Mouse (Mus musculus) heart, embryonic 15.5 days (tissue): ENCODE results near the gene Hrh2. TPM values are rescaled to one million over a fixed set of nuclear protein-coding genes. Genes with fewer than 3 reads are reported as not detected.

Source experiments
- ATAC-seq: fragments of 200-750 bp; cut with Nextera tagmentation; replicated peaks from 2 replicates; pipeline ENCODE4 v1.8.0; 2017; ENCODE audit warnings: low read depth, moderate TSS enrichment; ENCODE audit not compliant: insufficient number of reproducible peaks, insufficient read depth, low FRiP score
- H3K27ac ChIP-seq: fragments of 300-500 bp; sonication (generic); 2 replicates; pipeline ENCODE4 v1.5.1; 2015; ENCODE audit warnings: mild to moderate bottlenecking, inconsistent platforms
- H3K27me3 ChIP-seq: fragments of 300-500 bp; sonication (generic); 2 replicates; pipeline ENCODE4 v1.6.1; 2015; ENCODE audit warnings: inconsistent platforms
- H3K36me3 ChIP-seq: fragments of 300-500 bp; sonication (generic); 2 replicates; pipeline ENCODE4 v1.6.1; 2015; ENCODE audit warnings: mild to moderate bottlenecking, inconsistent platforms
- H3K4me1 ChIP-seq: fragments of 300-500 bp; sonication (generic); replicated peaks from 2 replicates; pipeline ENCODE4 v1.6.1; 2015; ENCODE audit warnings: inconsistent platforms
- H3K4me2 ChIP-seq: fragments of 300-500 bp; sonication (generic); 2 replicates; pipeline ENCODE4 v1.6.1; 2015; ENCODE audit warnings: inconsistent platforms, mild to moderate bottlenecking, moderate library complexity
- H3K4me3 ChIP-seq: fragments of 300-500 bp; sonication (generic); 2 replicates; pipeline ENCODE4 v1.5.1; 2015; ENCODE audit warnings: mild to moderate bottlenecking, inconsistent platforms
- H3K9ac ChIP-seq: fragments of 300-500 bp; sonication (generic); 2 replicates; pipeline ENCODE4 v1.6.1; 2015; ENCODE audit warnings: mild to moderate bottlenecking, inconsistent platforms
- H3K9me3 ChIP-seq: fragments of 300-500 bp; sonication (generic); replicated peaks from 2 replicates; pipeline ENCODE4 v1.6.1; 2016; ENCODE audit warnings: inconsistent platforms
- WGBS: fragments of 180-500 bp; shearing (Covaris S2); methylation state at CpG from one replicate; pipeline ENCODE4 v1.1.7; 2015; ENCODE audit warnings: mixed read lengths; 5-methylcytosine and 5-hydroxymethylcytosine counted together
- polyA plus RNA-seq: library from polyadenylated mRNA; unstranded; fragments of >200 nt; fragmentation: Nextera tagmentation; extraction: Ambion mirVana; gene quantifications from 2 replicates; pipeline ENCODE4 v1.2.1, GENCODE M21; 2015

Hrh2 gene
- polyA plus RNA-seq, 1 experiment from 2014 or later: 0.04 TPM

DNA sequence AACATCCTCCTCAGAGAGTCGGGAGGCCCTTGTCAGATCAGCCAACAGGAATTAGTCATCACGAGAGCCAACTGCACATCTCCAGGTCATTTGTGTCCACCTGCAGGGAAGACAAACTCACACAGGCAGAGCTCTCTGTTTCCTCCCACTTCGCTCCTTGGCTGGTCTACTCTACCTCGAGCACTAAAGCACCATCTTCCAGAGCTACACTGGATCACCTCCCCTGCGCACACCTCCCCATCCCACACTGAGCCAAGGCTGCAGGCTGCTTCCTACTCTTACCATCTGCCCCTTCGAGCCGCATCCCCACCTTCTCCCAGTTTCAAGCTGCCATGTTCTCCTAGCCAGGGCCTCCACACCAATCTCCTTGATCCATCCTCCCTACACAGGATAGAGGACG lies 77.7 kb downstream of the Hrh2 start:
- Histone ChIP-seq H3K27me3 (peaks cover 25% of the 10 kb centered on the region; the same call in 1 of the 2 replicates), H3K4me2 (no peak overlapping the region), H3K4me1 (no peaks in the 10 kb centered on the region), H3K9ac (no peak overlapping the region), H3K36me3 (no peaks in the 10 kb centered on the region), H3K27ac (no peak overlapping the region), H3K9me3 (no peaks in the 10 kb centered on the region), H3K4me3 (no peak overlapping the region)
- no peak for ATAC-seq
- 66% methylated on average over 8 of the region's 8 CpGs for WGBS

DNA sequence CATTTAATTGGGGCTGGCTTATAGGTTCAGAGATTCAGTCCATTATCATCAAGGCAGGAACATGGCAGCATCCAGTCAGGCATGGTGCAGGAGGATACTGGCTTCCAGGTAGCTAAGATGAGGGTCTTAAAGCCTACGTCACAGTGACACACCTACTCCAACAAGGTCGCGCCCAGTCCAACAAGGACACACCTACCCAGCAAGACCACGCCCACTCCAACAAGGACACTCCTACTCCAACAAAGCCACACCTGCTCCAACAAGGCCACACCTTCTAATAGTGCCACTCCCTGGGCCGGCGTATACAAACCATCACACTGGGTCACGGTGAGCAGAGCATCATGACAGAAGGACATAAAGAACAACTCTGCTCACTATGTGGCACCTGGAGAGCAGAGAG lies 80.1 kb downstream of the Hrh2 start:
- 0 out of 2 replicates have a peak, but pooled peaks cover 9% of the 10 kb centered on the region for H3K27me3 ChIP-seq
- no peak overlapping the region for H3K4me2 ChIP-seq
- H3K4me1 ChIP-seq: no peaks in the 10 kb centered on the region
- no peaks in the 10 kb centered on the region for H3K9me3 ChIP-seq
- H3K9ac ChIP-seq: no peak overlapping the region
- H3K27ac ChIP-seq: no peak overlapping the region
- no peak for ATAC-seq
- 82% methylated on average over 7 of the region's 7 CpGs for WGBS
- no peak overlapping the region for H3K4me3 ChIP-seq
- no peaks in the 10 kb centered on the region for H3K36me3 ChIP-seq

DNA sequence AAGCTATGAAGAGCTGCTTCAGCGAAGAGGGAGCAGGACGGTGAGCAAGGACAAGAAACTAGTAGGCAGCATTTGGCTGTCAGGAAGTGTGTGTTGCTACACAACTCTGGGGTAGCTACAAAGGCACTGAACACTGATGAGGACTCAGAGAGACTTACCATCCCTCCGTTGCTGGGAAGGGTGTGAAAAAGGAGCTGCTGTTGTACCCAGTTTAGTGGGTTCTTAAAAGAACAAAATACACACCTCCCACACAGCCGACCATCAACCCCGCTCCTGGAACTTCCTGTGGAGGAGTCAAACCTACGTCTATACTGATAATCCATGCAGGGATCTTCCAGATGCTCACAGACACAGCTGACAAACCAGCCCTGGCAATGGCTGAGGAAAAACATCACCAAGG lies 85.5 kb downstream of the Hrh2 start:
- ATAC-seq: no peak
- H3K9ac ChIP-seq: no peak overlapping the region
- peaks cover 8% of the 10 kb centered on the region for H3K4me1 ChIP-seq
- H3K27ac ChIP-seq: no peak overlapping the region
- H3K27me3 ChIP-seq: peaks cover 18% of the 10 kb centered on the region
- H3K4me2 ChIP-seq: no peak overlapping the region
- no peaks in the 10 kb centered on the region for H3K9me3 ChIP-seq
- 75% methylated on average over 6 of the region's 6 CpGs for WGBS
- no peak overlapping the region for H3K4me3 ChIP-seq
- no peaks in the 10 kb centered on the region for H3K36me3 ChIP-seq

DNA sequence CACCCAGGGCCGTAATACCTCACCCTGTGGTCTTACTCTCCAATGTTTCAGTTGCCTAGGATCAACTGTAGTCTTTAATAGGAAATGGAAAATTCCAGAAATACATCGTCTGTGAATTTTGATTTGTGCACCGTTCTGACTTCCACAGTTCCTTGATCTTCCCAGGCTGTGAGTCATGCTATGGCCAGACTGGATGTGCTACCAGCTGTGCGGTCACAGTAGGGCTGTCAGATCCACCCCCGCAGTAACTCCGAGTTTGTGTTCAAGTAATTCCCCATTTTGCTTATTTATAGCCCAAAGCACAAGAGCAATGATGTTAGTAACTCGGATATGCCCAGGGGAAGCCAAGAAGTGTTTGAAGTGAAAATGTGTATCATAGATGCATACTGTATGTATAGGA lies 88.4 kb downstream of the Hrh2 start:
- Histone ChIP-seq H3K4me2 (no peak overlapping the region), H3K36me3 (no peaks in the 10 kb centered on the region), H3K9me3 (no peaks in the 10 kb centered on the region), H3K4me3 (no peak overlapping the region), H3K9ac (no peak overlapping the region), H3K4me1 (peaks cover 13% of the 10 kb centered on the region), H3K27me3 (peaks cover 21% of the 10 kb centered on the region), H3K27ac (no peak overlapping the region)
- no peak for ATAC-seq
- WGBS: 75% methylated on average over 7 of the region's 7 CpGs

DNA sequence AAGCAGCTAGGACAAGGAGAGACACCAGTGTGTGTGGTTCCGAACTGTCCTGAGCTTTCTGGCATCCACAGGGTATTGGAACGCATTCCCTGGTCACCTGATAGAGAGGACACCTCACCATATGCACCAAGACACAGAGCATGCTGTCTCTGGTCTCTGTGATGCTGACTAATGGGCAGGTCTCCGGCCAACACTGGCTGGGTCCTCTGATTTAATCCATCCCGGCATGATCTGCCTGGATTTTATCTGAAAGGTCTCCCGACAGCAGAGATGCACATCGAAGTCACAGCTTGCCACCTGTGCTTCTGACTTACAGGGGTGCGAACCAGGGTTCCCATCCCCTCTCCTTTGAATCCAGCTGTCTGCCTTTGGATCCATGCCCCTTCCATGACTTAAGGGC lies 89.2 kb downstream of the Hrh2 start:
- H3K9ac ChIP-seq: no peak overlapping the region
- no peaks in the 10 kb centered on the region for H3K36me3 ChIP-seq
- 66% methylated on average over 7 of the region's 7 CpGs for WGBS
- no peak overlapping the region for H3K27ac ChIP-seq
- H3K4me3 ChIP-seq: no peak overlapping the region
- H3K4me1 ChIP-seq: peaks cover 13% of the 10 kb centered on the region
- H3K9me3 ChIP-seq: no peaks in the 10 kb centered on the region
- ATAC-seq: no peak
- no peak overlapping the region for H3K4me2 ChIP-seq
- H3K27me3 ChIP-seq: peaks cover 27% of the 10 kb centered on the region

DNA sequence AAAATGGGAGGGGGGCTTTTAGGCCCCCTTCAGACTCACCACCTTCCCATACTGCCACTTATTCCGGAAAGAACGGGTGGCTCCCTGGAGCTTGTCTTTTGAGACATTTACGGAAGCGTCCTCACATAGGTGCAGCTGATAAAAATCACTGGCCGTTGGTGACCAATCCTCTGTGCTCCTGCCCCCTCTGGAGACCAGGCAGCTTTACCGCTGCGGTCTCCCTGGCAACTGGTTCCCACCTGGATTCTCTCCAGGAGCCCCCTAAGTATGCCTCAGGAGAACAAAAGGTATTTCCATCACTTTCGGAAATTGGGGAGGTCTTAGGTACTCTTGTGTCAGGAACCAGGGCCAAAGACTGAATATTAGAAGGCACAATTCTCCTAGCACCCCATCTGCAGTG lies 89.7 kb downstream of the Hrh2 start:
- H3K27me3 ChIP-seq: peaks cover 29% of the 10 kb centered on the region
- 38% methylated on average over 8 of the region's 8 CpGs for WGBS
- H3K9me3 ChIP-seq: no peaks in the 10 kb centered on the region
- H3K27ac ChIP-seq: no peak overlapping the region
- H3K36me3 ChIP-seq: no peaks in the 10 kb centered on the region
- no peak for ATAC-seq
- H3K4me3 ChIP-seq: no peak overlapping the region
- H3K4me2 ChIP-seq: no peak overlapping the region
- no peak overlapping the region for H3K9ac ChIP-seq
- H3K4me1 ChIP-seq: peaks cover 13% of the 10 kb centered on the region

DNA sequence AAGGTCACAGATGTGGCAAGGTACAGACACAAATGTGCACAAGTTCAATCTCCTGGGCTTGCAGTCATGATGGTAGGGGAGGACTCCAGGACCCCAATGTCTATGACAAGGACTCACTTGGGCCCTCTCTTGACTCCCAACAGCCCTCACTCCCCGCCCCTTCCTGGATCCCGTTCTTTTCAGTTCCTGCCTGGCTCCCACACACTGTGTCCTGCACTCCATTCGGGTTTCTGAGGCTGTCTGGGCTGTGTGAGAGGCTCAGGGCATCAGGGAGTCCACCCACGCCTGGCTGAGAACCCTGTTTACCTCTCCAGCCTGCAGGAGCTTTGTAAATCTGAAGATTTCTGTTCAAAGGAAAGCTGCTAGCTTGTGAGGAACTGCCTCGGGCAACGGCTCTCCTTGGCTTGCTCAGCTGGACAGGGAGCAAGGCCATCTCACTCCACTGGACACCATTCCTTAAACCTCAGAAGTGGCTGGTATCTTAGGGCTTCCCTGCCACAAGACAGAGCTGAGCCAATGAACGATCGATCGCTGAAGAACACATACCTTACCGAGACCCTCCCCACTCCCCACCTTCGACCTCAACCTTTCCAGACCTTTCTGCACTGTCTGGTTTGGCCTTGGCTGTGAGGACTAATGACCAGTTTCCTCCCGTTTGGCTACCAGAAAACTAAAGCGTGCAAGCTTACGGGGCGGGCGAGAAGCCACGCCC lies 90.4 kb downstream of the Hrh2 start:
- Histone ChIP-seq H3K27me3 (peaks cover 29% of the 10 kb centered on the region), H3K4me2 (peak overlapping the region; percentile 49), H3K4me1 (peaks cover 13% of the 10 kb centered on the region), H3K4me3 (peak overlapping the region; percentile 26; the same call in 1 of the 2 replicates), H3K9ac (no peak overlapping the region), H3K9me3 (no peaks in the 10 kb centered on the region), H3K27ac (no peak overlapping the region), H3K36me3 (no peaks in the 10 kb centered on the region)
- WGBS: 12% methylated on average over 17 of the region's 17 CpGs
- ATAC-seq: no peak

GRCm38 (mm10) chr13:54282861-54283206 lies 90.9 kb downstream of the Hrh2 start:
- WGBS: 8% methylated on average over 10 of the region's 10 CpGs
- Histone ChIP-seq H3K27me3 (peaks cover 29% of the 10 kb centered on the region), H3K27ac (no peak overlapping the region), H3K36me3 (no peaks in the 10 kb centered on the region), H3K4me2 (peak overlapping the region; percentile 49), H3K4me3 (peak overlapping the region; percentile 26; the same call in 1 of the 2 replicates), H3K9ac (no peak overlapping the region), H3K9me3 (no peaks in the 10 kb centered on the region), H3K4me1 (peaks cover 13% of the 10 kb centered on the region)
- 0 out of 2 replicates have a peak, but pooled peaks have one; percentile 10 for ATAC-seq

Other genes with a start within 250 kb of the Hrh2 start
- gene Drd1, start 136.4 kb upstream of the Hrh2 start, polyA plus RNA-seq: 0.05 and 0.08 TPM in 2 replicates
- gene Sfxn1, start 120.3 kb upstream of the Hrh2 start, polyA plus RNA-seq: 21.0 and 29.3 TPM in 2 replicates
- 1.9 and 2.2 TPM in 2 replicates for gene Cplx2, start 179.2 kb downstream of the Hrh2 start, polyA plus RNA-seq